Mouse (Mus musculus): Measurements from ENCODE around the gene Pgm3. TPM values are rescaled to one million over a fixed set of nuclear protein-coding genes. Genes with fewer than 3 reads are reported as not detected.
"Not testable (repeated sequence)": the region's sequence is repeated elsewhere in the genome, so short reads cannot be mapped to it uniquely, and the experiment has no call there.

The Pgm3 gene
- 1 to 10 TPM; 5.9 to 8.5 (median 7.0) TPM for total RNA-seq (2022)

GRCm38 (mm10) chr9:86571540-86572135, at the start of gene Pgm3, which contains the start of gene Rwdd2a:
TSS of gene Pgm3 (minus strand) at chr9:86571842.
TSS of gene Rwdd2a (plus strand) at chr9:86571991.
- DNase-seq (ENCODE audit: low spot score): peak; percentile 92

GRCm38 (mm10) chr9:86619341-86620139, 47.9 kb upstream of the Pgm3 start:
- DNase-seq (ENCODE audit: low spot score): no peak

- DNase-seq (ENCODE audit: low spot score): no peak
These were observed 46.3 kb upstream of the Pgm3 start for GRCm38 (mm10) chr9:86617837-86618492.

- no peak for DNase-seq (ENCODE audit: low spot score)
These were observed 44.1 kb upstream of the Pgm3 start for GRCm38 (mm10) chr9:86615765-86616164.

- no peak for DNase-seq (ENCODE audit: low spot score)
These were observed 40.4 kb upstream of the Pgm3 start for GRCm38 (mm10) chr9:86612091-86612490.

GRCm38 (mm10) chr9:86605776-86606175, 34.1 kb upstream of the Pgm3 start:
- DNase-seq (ENCODE audit: low spot score): no peak

GRCm38 (mm10) chr9:86599723-86600303, 28.2 kb upstream of the Pgm3 start:
- DNase-seq (ENCODE audit: low spot score): no peak

GRCm38 (mm10) chr9:86596983-86597382, 25.3 kb upstream of the Pgm3 start:
- DNase-seq (ENCODE audit: low spot score): not testable (repeated sequence)

- DNase-seq (ENCODE audit: low spot score): not testable (repeated sequence)
These were observed 22.7 kb upstream of the Pgm3 start for GRCm38 (mm10) chr9:86594357-86594767.

GRCm38 (mm10) chr9:86592676-86593668, 21.3 kb upstream of the Pgm3 start:
- DNase-seq (ENCODE audit: low spot score): no peak

GRCm38 (mm10) chr9:86587019-86587795, 15.6 kb upstream of the Pgm3 start:
- no peak for DNase-seq (ENCODE audit: low spot score)

GRCm38 (mm10) chr9:86583740-86584139, 12.1 kb upstream of the Pgm3 start:
- peak; percentile 71 for DNase-seq (ENCODE audit: low spot score)

- no peak for DNase-seq (ENCODE audit: low spot score)
These were observed 8.0 kb upstream of the Pgm3 start for GRCm38 (mm10) chr9:86579657-86580056.

GRCm38 (mm10) chr9:86575178-86575577, 3.5 kb upstream of the Pgm3 start:
- DNase-seq (ENCODE audit: low spot score): no peak

- DNase-seq (ENCODE audit: low spot score): no peak
These were observed 2.1 kb upstream of the Pgm3 start for GRCm38 (mm10) chr9:86573616-86574303.

GRCm38 (mm10) chr9:86572636-86573291, 1.1 kb upstream of the Pgm3 start:
- DNase-seq (ENCODE audit: low spot score): peak; percentile 81

- no peak for DNase-seq (ENCODE audit: low spot score)
These were observed 554 bp upstream of the Pgm3 start for GRCm38 (mm10) chr9:86572196-86572595.

- no peak for DNase-seq (ENCODE audit: low spot score)
These were observed 696 bp downstream of the Pgm3 start for GRCm38 (mm10) chr9:86570946-86571345.

All from heart, adult 8-10 months (tissue).